Mouse (Mus musculus): ENCODE measurements around the gene Zfp513. TPM values are rescaled to one million over a fixed set of nuclear protein-coding genes. Genes with fewer than 3 reads are reported as not detected.
A peak's percentile ranks its signal among the peaks of the same experiment; 100 is the strongest.
"Not testable (repeated sequence)": the region's sequence is repeated elsewhere in the genome, so short reads cannot be mapped to it uniquely, and the experiment has no call there.

Zfp513 gene
- polyA plus RNA-seq, 1 experiment from 2014 or later: 10.5 TPM

DNA sequence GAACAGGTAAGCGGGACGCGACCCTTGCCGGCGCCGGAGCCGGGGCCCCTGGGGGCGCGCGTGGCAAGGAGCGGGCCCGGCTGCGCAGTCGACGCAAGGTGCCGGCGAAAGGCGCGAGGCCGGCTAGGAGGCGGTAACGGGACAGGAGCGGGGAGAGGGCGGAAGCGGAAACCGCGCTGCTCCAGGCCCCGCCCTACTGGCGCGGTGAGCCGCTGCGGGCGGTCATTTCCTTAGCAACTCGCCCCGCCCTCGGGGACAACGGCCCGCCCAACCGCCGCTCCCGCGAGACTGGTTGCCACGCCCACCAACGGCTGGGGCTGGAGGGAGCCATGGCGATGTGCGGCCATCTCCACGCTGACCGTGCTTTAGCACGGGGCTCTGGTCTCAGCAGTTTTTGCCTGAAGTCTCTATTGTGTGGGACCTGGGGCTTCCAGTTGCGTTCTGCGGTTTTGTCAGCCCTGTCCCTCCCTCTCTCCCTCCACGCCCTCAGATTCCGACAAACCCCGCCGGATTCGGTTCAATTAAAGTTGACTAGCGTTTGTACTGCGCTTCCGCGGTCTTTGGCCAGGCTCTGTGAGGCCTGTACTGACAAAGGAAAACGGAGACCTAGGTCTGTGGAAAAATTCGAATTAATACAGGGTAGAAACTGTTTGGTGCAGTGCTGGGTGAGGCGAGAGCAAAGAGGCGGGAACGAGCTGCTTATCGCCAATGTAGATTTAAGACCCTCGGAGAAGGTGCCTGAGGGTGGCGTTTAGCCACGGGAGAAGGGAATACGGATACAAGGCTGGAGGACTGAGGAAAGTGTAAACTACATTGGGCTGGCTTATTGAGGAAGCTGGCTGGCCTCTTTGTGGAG is 18.6 kb upstream of the Zfp513 start, which contains the start of gene Ppm1g:
Gene Ppm1g (minus strand): TSS at position 240 of the 856 bp plus-strand sequence.
- Histone ChIP-seq H3K9ac (peak within 1 kb of the TSS; percentile 96), H3K4me1 (replicated peaks) (peaks cover 10% of the 10 kb centered on the region), H3K4me3 (peak within 1 kb of the TSS; percentile 97), H3K4me2 (peak within 1 kb of the TSS; percentile 86), H3K27me3 (replicated peaks) (no peaks in the 10 kb centered on the region), H3K9me3 (replicated peaks) (no peaks in the 10 kb centered on the region), H3K27ac (ENCODE audit: poor library complexity, severe bottlenecking) (peak within 1 kb of the TSS; percentile 91), H3K36me3 (no peaks in the 10 kb centered on the region)
- under 1% methylated on average over 70 of the region's 70 CpGs for WGBS
- ATAC-seq (ENCODE audit: insufficient number of reproducible peaks, low FRiP score): peak; percentile 97

GRCm38 (mm10) chr5:31219911-31220447 is 17.9 kb upstream of the Zfp513 start:
- no peaks in the 10 kb centered on the region for H3K9me3 ChIP-seq (replicated peaks)
- H3K27ac ChIP-seq (ENCODE audit: poor library complexity, severe bottlenecking): peak overlapping the region; percentile 90
- ATAC-seq (ENCODE audit: insufficient number of reproducible peaks, low FRiP score): peak; percentile 51
- no peaks in the 10 kb centered on the region for H3K27me3 ChIP-seq (replicated peaks)
- H3K4me3 ChIP-seq: peak overlapping the region; percentile 97
- WGBS: 0% methylated on average over 37 of the region's 40 CpGs
- H3K4me2 ChIP-seq: peak overlapping the region; percentile 86
- peaks cover 10% of the 10 kb centered on the region for H3K4me1 ChIP-seq (replicated peaks)
- H3K36me3 ChIP-seq: no peaks in the 10 kb centered on the region
- H3K9ac ChIP-seq: peak overlapping the region; percentile 96

- no peak for ATAC-seq (ENCODE audit: insufficient number of reproducible peaks, low FRiP score)
- peak overlapping the region; percentile 90 for H3K27ac ChIP-seq (ENCODE audit: poor library complexity, severe bottlenecking)
- peaks cover 10% of the 10 kb centered on the region for H3K4me1 ChIP-seq (replicated peaks)
- no peaks in the 10 kb centered on the region for H3K36me3 ChIP-seq
- peak overlapping the region; percentile 97 for H3K4me3 ChIP-seq
- H3K9me3 ChIP-seq (replicated peaks): no peaks in the 10 kb centered on the region
- no peaks in the 10 kb centered on the region for H3K27me3 ChIP-seq (replicated peaks)
- peak overlapping the region; percentile 96 for H3K9ac ChIP-seq
- WGBS: 1% methylated on average over 11 of the region's 11 CpGs
- H3K4me2 ChIP-seq: peak overlapping the region; percentile 86
Measured at GRCm38 (mm10) chr5:31219474-31219873, 17.4 kb upstream of the Zfp513 start.

GRCm38 (mm10) chr5:31219070-31219469 is 17.0 kb upstream of the Zfp513 start:
- no peak overlapping the region for H3K27ac ChIP-seq (ENCODE audit: poor library complexity, severe bottlenecking)
- no peak overlapping the region; the same call in 1 of the 2 replicates for H3K9ac ChIP-seq
- WGBS: 2% methylated on average over 2 of the region's 2 CpGs
- H3K27me3 ChIP-seq (replicated peaks): no peaks in the 10 kb centered on the region
- H3K4me1 ChIP-seq (replicated peaks): peaks cover 10% of the 10 kb centered on the region
- H3K4me2 ChIP-seq: peak overlapping the region; percentile 42; the same call in 1 of the 2 replicates
- no peaks in the 10 kb centered on the region for H3K36me3 ChIP-seq
- ATAC-seq (ENCODE audit: insufficient number of reproducible peaks, low FRiP score): no peak
- H3K4me3 ChIP-seq: peak overlapping the region; percentile 35
- no peaks in the 10 kb centered on the region for H3K9me3 ChIP-seq (replicated peaks)

GRCm38 (mm10) chr5:31218294-31218693 is 16.2 kb upstream of the Zfp513 start:
- no peak for ATAC-seq (ENCODE audit: insufficient number of reproducible peaks, low FRiP score)
- no peak overlapping the region for H3K27ac ChIP-seq (ENCODE audit: poor library complexity, severe bottlenecking)
- no peaks in the 10 kb centered on the region for H3K36me3 ChIP-seq
- 51% methylated on average over 7 of the region's 7 CpGs for WGBS
- H3K9me3 ChIP-seq (replicated peaks): no peaks in the 10 kb centered on the region
- H3K4me3 ChIP-seq: no peak overlapping the region
- H3K9ac ChIP-seq: no peak overlapping the region
- no peaks in the 10 kb centered on the region for H3K27me3 ChIP-seq (replicated peaks)
- H3K4me1 ChIP-seq (replicated peaks): peaks cover 10% of the 10 kb centered on the region
- H3K4me2 ChIP-seq: peak overlapping the region; percentile 42; the same call in 1 of the 2 replicates

DNA sequence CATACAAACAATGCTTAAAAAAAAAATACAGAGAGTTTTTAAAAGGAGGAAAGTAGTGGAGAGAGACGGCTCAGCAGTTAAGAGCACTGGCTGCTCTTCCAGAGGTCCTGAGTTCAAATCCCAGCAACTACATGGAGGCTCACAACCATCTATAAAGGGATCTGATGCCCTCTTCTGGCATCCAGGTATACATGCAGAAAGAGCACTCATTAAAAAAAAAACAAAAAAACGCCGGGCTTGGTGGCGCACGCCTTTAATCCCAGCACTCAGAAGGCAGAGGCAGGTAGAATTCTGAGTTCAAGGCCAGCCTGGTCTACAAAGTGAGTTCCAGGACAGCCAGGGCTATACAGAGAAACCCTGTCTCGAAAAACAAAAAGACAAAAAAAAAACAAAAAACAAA is 14.5 kb upstream of the Zfp513 start:
- H3K27ac ChIP-seq (ENCODE audit: poor library complexity, severe bottlenecking); H3K27me3 ChIP-seq (replicated peaks); H3K9ac ChIP-seq; H3K4me1 ChIP-seq (replicated peaks); ATAC-seq (ENCODE audit: insufficient number of reproducible peaks, low FRiP score); H3K4me3 ChIP-seq; H3K36me3 ChIP-seq; H3K9me3 ChIP-seq (replicated peaks); H3K4me2 ChIP-seq: not testable (repeated sequence)
- WGBS: 85% methylated on average over 6 of the region's 6 CpGs

DNA sequence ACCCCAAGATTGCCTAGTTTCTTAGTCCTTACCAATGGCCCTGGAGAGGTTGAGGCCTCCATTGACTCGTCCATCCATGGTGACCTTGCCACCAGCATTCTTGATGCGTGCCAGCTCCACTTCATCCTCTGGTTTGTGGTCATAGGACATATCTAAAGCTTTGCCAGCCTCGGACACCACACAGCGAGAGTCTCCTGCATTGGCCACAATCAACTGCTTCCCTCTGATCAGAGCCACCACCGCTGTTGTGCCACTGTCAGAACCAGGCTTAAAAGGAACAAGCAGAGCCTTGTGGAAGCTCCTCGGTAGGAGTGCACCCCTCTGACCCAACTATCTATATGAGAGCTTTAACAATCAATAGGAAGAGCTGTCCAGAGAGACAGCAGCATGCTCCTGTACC is 2.3 kb upstream of the Zfp513 start:
- Histone ChIP-seq H3K27me3 (replicated peaks) (no peaks in the 10 kb centered on the region), H3K9me3 (replicated peaks) (peaks cover 5% of the 10 kb centered on the region), H3K4me3 (no peak overlapping the region), H3K4me1 (replicated peaks) (peaks cover 18% of the 10 kb centered on the region), H3K27ac (ENCODE audit: poor library complexity, severe bottlenecking) (no peak overlapping the region), H3K36me3 (peaks cover 68% of the 10 kb centered on the region), H3K4me2 (no peak overlapping the region), H3K9ac (no peak overlapping the region)
- WGBS: 92% methylated on average over 6 of the region's 6 CpGs
- ATAC-seq (ENCODE audit: insufficient number of reproducible peaks, low FRiP score): no peak

GRCm38 (mm10) chr5:31203866-31204265 is 1.8 kb upstream of the Zfp513 start:
- Histone ChIP-seq H3K9me3 (replicated peaks) (peaks cover 5% of the 10 kb centered on the region), H3K4me2 (no peak overlapping the region), H3K36me3 (peaks cover 73% of the 10 kb centered on the region), H3K4me1 (replicated peaks) (peaks cover 18% of the 10 kb centered on the region), H3K27ac (ENCODE audit: poor library complexity, severe bottlenecking) (no peak overlapping the region), H3K4me3 (no peak overlapping the region), H3K9ac (no peak overlapping the region), H3K27me3 (replicated peaks) (no peaks in the 10 kb centered on the region)
- WGBS: 89% methylated on average over 2 of the region's 2 CpGs
- ATAC-seq (ENCODE audit: insufficient number of reproducible peaks, low FRiP score): no peak

GRCm38 (mm10) chr5:31202933-31203332 is 830 bp upstream of the Zfp513 start:
- 83% methylated on average over 7 of the region's 7 CpGs for WGBS
- ATAC-seq (ENCODE audit: insufficient number of reproducible peaks, low FRiP score): no peak
- Histone ChIP-seq H3K4me1 (replicated peaks) (peaks cover 18% of the 10 kb centered on the region), H3K4me3 (peak overlapping the region; percentile 70), H3K9me3 (replicated peaks) (peaks cover 5% of the 10 kb centered on the region), H3K4me2 (peak overlapping the region; percentile 81), H3K27me3 (replicated peaks) (no peaks in the 10 kb centered on the region), H3K36me3 (peaks cover 79% of the 10 kb centered on the region), H3K27ac (ENCODE audit: poor library complexity, severe bottlenecking) (peak overlapping the region; percentile 85; the same call in 1 of the 2 replicates), H3K9ac (peak overlapping the region; percentile 84)

- Histone ChIP-seq H3K9me3 (replicated peaks) (peaks cover 5% of the 10 kb centered on the region), H3K27me3 (replicated peaks) (no peaks in the 10 kb centered on the region), H3K27ac (ENCODE audit: poor library complexity, severe bottlenecking) (peak overlapping the region; percentile 65), H3K4me1 (replicated peaks) (peaks cover 18% of the 10 kb centered on the region), H3K36me3 (peaks cover 81% of the 10 kb centered on the region), H3K9ac (peak overlapping the region; percentile 84), H3K4me3 (peak overlapping the region; percentile 70), H3K4me2 (peak overlapping the region; percentile 86)
- WGBS: 20% methylated on average over 13 of the region's 13 CpGs
- no peak for ATAC-seq (ENCODE audit: insufficient number of reproducible peaks, low FRiP score)
Measured at GRCm38 (mm10) chr5:31201042-31201741, 911 bp downstream of the Zfp513 start.

GRCm38 (mm10) chr5:31200327-31200768 is 1.8 kb downstream of the Zfp513 start:
- Histone ChIP-seq H3K4me3 (0 out of 2 replicates have a peak overlapping the region, but pooled peaks have one; percentile 2), H3K9ac (0 out of 2 replicates have a peak overlapping the region, but pooled peaks have one; percentile 29), H3K4me1 (replicated peaks) (peaks cover 18% of the 10 kb centered on the region), H3K27ac (ENCODE audit: poor library complexity, severe bottlenecking) (no peak overlapping the region), H3K36me3 (peaks cover 82% of the 10 kb centered on the region), H3K4me2 (0 out of 2 replicates have a peak overlapping the region, but pooled peaks have one; percentile 5), H3K27me3 (replicated peaks) (no peaks in the 10 kb centered on the region), H3K9me3 (replicated peaks) (peaks cover 5% of the 10 kb centered on the region)
- WGBS: 88% methylated on average over 27 of the region's 27 CpGs
- ATAC-seq (ENCODE audit: insufficient number of reproducible peaks, low FRiP score): no peak
